Mouse (Mus musculus): ENCODE measurements around the gene Gm382.

The Gm382 gene

GRCm38 (mm10) chrX:127039672-127040071 is at the start of gene Gm382:
Gm382 (plus strand) TSS chrX:127039972.
- WGBS: 93% methylated on average over 1 of the region's 1 CpGs

- WGBS: 44% methylated on average over 2 of the region's 2 CpGs
These were observed 30.4 kb downstream of the Gm382 start for GRCm38 (mm10) chrX:127070179-127070578.

DNA sequence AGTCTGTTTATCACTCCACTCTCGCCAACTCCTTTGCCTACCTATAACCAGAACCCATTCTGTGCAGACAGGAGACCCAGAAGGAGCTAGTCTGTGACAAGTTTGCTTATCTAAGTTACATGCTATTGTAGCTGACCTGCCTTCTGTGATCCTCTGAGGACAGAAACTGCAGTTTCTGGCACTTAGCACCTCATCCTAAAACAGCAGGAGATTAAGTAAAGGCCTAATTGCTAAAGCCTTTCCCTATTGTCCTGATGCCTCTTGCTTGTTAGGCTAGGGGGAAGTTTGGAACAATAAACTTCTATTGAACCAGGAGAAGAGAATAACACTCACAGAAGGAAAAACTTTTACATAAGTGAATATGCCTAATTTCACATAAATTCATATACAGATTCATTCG is 51.5 kb downstream of the Gm382 start:
- 64% methylated on average over 2 of the region's 2 CpGs for WGBS

DNA sequence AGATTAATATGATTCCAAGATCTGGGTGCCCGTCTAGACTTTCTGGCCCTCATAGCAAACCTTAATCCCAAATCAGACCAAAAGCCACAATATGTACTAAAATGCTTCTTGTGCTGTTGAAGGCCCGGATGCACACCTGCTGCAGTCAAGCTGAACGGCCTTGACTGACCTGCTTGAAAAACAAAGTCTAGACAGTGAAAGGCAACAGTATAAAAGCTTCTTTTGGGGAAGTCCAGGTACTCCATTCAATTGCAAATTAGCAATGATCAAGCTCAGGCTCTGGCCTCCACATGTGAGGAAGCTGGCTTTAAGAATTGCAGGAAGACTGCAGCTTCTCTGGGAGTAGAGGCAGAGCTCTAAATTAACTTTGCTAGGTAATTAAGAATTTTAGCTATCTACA is 54.2 kb downstream of the Gm382 start:
- WGBS: 77% methylated on average over 3 of the region's 3 CpGs

- WGBS: 70% methylated on average over 2 of the region's 2 CpGs
These were observed 64.6 kb downstream of the Gm382 start for GRCm38 (mm10) chrX:127104341-127104740.
